Mouse (Mus musculus): Measurements from ENCODE around the gene Trmt112. TPM values are rescaled to one million over a fixed set of nuclear protein-coding genes. Genes with fewer than 3 reads are reported as not detected.
A peak's percentile ranks its signal among the peaks of the same experiment; 100 is the strongest.

The Trmt112 gene
- polyA plus RNA-seq, 1 experiment from 2014 or later: 54.4 TPM

DNA sequence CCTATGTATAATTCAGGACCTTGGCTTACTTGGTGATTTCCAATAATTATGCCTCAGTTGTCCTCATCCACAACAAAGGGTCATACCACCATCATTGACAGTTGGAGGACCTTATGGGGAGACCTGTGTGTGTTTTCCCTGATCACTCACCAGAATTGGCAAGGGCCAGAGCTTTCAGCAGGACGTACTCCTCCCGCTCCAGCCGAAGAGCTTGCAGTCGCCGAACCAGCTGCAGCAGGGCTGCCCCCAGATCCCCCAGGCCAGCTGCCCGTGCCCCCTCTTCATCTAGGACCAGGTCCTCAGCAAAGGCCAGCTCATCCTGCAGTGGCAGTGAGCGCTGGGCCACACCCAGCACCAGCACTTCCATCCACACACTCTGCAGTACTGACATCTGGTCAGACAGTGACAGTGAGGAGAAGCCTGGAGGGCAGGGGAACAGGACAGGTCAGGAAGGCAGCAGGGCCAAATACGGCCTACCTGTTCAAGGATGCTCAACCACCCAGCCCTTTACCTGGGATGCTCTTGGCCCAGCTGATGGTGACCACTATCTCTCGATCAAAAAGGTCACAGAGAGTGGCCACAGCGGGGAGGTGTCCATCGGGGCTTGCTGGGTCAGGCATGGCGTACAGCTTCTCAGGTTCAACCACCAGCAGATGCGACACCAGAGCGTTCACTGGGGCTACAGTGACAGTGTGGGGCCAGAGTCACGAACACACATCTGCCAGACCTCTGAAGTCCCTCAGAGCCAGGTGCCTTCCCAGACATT, 2.9 kb downstream of the Trmt112 start:
- 0 out of 2 replicates have a peak overlapping the region, but pooled peaks have one; percentile 68 for H3K4me2 ChIP-seq (replicated peaks; ENCODE audit: low read depth)
- peaks cover 48% of the 10 kb centered on the region for H3K36me3 ChIP-seq (ENCODE audit: control insufficient read depth, insufficient read depth)
- peaks cover 4% of the 10 kb centered on the region; the same call in 1 of the 2 replicates for H3K4me1 ChIP-seq (replicated peaks; ENCODE audit: control insufficient read depth, insufficient read depth, low read length)
- H3K9ac ChIP-seq (ENCODE audit: low read depth, low read length): no peak overlapping the region
- H3K27me3 ChIP-seq (replicated peaks; ENCODE audit: control insufficient read depth, insufficient read depth, low read length): no peaks in the 10 kb centered on the region
- TF ChIP-seq CTCF (IDR thresholded peaks at IDR 0.05; ENCODE audit: low read depth): no peak
- no peaks in the 10 kb centered on the region for H3K9me3 ChIP-seq (ENCODE audit: control insufficient read depth)
- ATAC-seq: no peak
- 90% methylated on average over 15 of the region's 15 CpGs for WGBS
- no peak overlapping the region for H3K4me3 ChIP-seq (ENCODE audit: low read depth, low read length)
- H3K27ac ChIP-seq (ENCODE audit: low read depth, low read length): no peak overlapping the region

DNA sequence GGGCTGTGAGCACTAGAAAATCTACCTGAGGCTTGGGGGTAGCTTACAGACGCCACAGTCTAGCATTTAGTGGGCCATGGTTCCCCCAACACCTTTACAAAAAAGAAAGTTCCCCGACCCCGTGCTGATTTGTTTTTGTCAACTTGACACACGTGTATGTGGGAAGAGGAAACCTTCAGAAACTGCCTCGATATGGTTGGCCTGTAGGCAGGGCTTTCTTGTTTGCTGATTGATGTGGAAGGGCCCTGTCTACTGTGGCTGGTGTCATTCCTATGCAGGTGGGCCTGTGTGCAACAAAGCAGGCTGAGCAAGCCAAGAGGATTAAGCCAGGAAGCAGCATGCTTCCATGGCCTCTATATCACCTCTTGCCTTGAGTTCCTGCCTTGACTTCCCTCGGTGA, 3.5 kb downstream of the Trmt112 start:
- Histone ChIP-seq H3K36me3 (ENCODE audit: control insufficient read depth, insufficient read depth) (peaks cover 47% of the 10 kb centered on the region), H3K9me3 (ENCODE audit: control insufficient read depth) (no peaks in the 10 kb centered on the region), H3K27ac (ENCODE audit: low read depth, low read length) (no peak overlapping the region), H3K27me3 (replicated peaks; ENCODE audit: control insufficient read depth, insufficient read depth, low read length) (no peaks in the 10 kb centered on the region), H3K4me1 (replicated peaks; ENCODE audit: control insufficient read depth, insufficient read depth, low read length) (peaks cover under 1% of the 10 kb centered on the region; the same call in 1 of the 2 replicates), H3K4me2 (replicated peaks; ENCODE audit: low read depth) (no peak overlapping the region), H3K4me3 (ENCODE audit: low read depth, low read length) (no peak overlapping the region), H3K9ac (ENCODE audit: low read depth, low read length) (no peak overlapping the region)
- TF ChIP-seq CTCF (IDR thresholded peaks at IDR 0.05; ENCODE audit: low read depth): no peak
- 77% methylated on average over 6 of the region's 6 CpGs for WGBS
- no peak for ATAC-seq

DNA sequence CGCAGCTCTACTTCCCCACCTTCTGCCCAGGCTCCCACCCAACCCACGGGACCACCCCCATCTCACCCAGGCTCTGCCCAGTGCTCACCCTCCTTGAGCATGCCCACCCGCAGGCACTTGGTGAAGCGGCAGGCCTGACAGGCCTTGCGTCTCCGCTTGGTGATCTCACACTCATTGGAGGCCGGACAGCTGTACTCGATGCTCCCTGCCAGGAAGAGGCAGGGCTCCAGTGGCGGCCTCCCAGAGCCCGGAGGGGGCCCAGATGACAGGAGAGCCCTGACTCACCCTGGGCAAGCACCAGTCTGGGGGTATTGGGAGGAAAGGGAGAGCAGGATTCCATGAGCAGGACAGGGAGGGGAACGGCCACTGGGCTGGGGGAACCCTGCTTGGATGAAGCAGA, 4.5 kb downstream of the Trmt112 start:
- ATAC-seq: no peak
- no peak overlapping the region for H3K9ac ChIP-seq (ENCODE audit: low read depth, low read length)
- H3K4me3 ChIP-seq (ENCODE audit: low read depth, low read length): no peak overlapping the region
- no peak overlapping the region for H3K4me2 ChIP-seq (replicated peaks; ENCODE audit: low read depth)
- no peak for TF ChIP-seq CTCF (IDR thresholded peaks at IDR 0.05; ENCODE audit: low read depth)
- H3K4me1 ChIP-seq (replicated peaks; ENCODE audit: control insufficient read depth, insufficient read depth, low read length): no peaks in the 10 kb centered on the region; the same call in 1 of the 2 replicates
- H3K9me3 ChIP-seq (ENCODE audit: control insufficient read depth): no peaks in the 10 kb centered on the region
- H3K36me3 ChIP-seq (ENCODE audit: control insufficient read depth, insufficient read depth): peaks cover 47% of the 10 kb centered on the region
- no peaks in the 10 kb centered on the region for H3K27me3 ChIP-seq (replicated peaks; ENCODE audit: control insufficient read depth, insufficient read depth, low read length)
- no peak overlapping the region; the same call in 1 of the 2 replicates for H3K27ac ChIP-seq (ENCODE audit: low read depth, low read length)
- 77% methylated on average over 11 of the region's 11 CpGs for WGBS

DNA sequence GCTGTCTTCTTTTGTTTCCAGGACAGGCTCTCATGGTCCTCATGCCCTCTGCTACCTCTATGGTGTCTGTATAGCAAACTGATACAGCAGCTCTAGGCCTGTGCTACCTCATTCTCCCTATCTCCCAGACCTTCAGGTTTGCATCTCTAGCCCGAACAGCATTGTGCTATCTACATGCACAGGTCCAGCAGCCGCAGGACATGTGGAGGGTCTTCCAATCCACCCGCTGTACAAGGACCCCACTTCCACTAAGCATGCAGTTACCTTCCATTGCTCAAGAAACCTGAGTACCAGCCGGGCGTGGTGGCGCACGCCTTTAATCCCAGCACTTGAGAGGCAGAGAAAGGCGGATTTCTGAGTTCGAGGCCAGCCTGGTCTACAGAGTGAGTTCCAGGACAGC, 5.0 kb downstream of the Trmt112 start:
- Histone ChIP-seq H3K27me3 (replicated peaks; ENCODE audit: control insufficient read depth, insufficient read depth, low read length) (no peaks in the 10 kb centered on the region), H3K9me3 (ENCODE audit: control insufficient read depth) (no peaks in the 10 kb centered on the region), H3K4me2 (replicated peaks; ENCODE audit: low read depth) (no peak overlapping the region), H3K4me3 (ENCODE audit: low read depth, low read length) (no peak overlapping the region), H3K9ac (ENCODE audit: low read depth, low read length) (no peak overlapping the region), H3K36me3 (ENCODE audit: control insufficient read depth, insufficient read depth) (peaks cover 47% of the 10 kb centered on the region), H3K27ac (ENCODE audit: low read depth, low read length) (no peak overlapping the region), H3K4me1 (replicated peaks; ENCODE audit: control insufficient read depth, insufficient read depth, low read length) (no peaks in the 10 kb centered on the region; the same call in 1 of the 2 replicates)
- TF ChIP-seq CTCF (IDR thresholded peaks at IDR 0.05; ENCODE audit: low read depth): no peak
- 94% methylated on average over 9 of the region's 9 CpGs for WGBS
- no peak for ATAC-seq

DNA sequence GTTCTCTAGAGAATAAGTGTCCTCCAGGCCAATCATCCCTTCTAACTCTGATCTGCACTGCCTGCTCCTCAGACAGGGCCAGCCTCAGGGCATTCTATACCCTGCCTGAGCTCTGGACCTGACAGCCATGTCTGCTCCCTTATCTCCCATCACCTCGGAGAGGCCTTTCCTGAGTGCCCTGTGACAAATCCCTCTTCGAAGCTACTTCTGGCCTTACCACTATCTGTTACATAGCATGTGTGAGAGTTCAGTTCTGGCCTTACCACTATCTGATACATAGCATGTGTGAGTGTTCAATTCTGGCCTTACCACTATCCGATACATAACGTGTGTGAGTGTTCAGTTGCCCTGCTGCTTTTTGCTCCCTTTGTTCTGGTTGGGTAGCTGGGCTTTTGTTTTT, 5.8 kb downstream of the Trmt112 start:
- 71% methylated on average over 4 of the region's 4 CpGs for WGBS
- Histone ChIP-seq H3K9ac (ENCODE audit: low read depth, low read length) (no peak overlapping the region), H3K9me3 (ENCODE audit: control insufficient read depth) (no peaks in the 10 kb centered on the region), H3K27ac (ENCODE audit: low read depth, low read length) (no peak overlapping the region), H3K36me3 (ENCODE audit: control insufficient read depth, insufficient read depth) (peaks cover 47% of the 10 kb centered on the region), H3K4me3 (ENCODE audit: low read depth, low read length) (no peak overlapping the region), H3K4me2 (replicated peaks; ENCODE audit: low read depth) (no peak overlapping the region), H3K4me1 (replicated peaks; ENCODE audit: control insufficient read depth, insufficient read depth, low read length) (no peaks in the 10 kb centered on the region; the same call in 1 of the 2 replicates), H3K27me3 (replicated peaks; ENCODE audit: control insufficient read depth, insufficient read depth, low read length) (no peaks in the 10 kb centered on the region)
- no peak for ATAC-seq
- no peak for TF ChIP-seq CTCF (IDR thresholded peaks at IDR 0.05; ENCODE audit: low read depth)

GRCm38 (mm10) chr19:6916496-6916895, 7.0 kb downstream of the Trmt112 start:
- Histone ChIP-seq H3K4me1 (replicated peaks; ENCODE audit: control insufficient read depth, insufficient read depth, low read length) (no peaks in the 10 kb centered on the region; the same call in 1 of the 2 replicates), H3K9ac (ENCODE audit: low read depth, low read length) (no peak overlapping the region), H3K27me3 (replicated peaks; ENCODE audit: control insufficient read depth, insufficient read depth, low read length) (no peaks in the 10 kb centered on the region), H3K4me3 (ENCODE audit: low read depth, low read length) (no peak overlapping the region), H3K27ac (ENCODE audit: low read depth, low read length) (no peak overlapping the region), H3K9me3 (ENCODE audit: control insufficient read depth) (no peaks in the 10 kb centered on the region), H3K4me2 (replicated peaks; ENCODE audit: low read depth) (no peak overlapping the region), H3K36me3 (ENCODE audit: control insufficient read depth, insufficient read depth) (peaks cover 41% of the 10 kb centered on the region)
- no peak for TF ChIP-seq CTCF (IDR thresholded peaks at IDR 0.05; ENCODE audit: low read depth)
- WGBS: 60% methylated on average over 4 of the region's 4 CpGs
- no peak for ATAC-seq
